Mouse (Mus musculus) liver, embryonic 14.5 days (tissue): ENCODE data around the gene Gm11627. TPM values are rescaled to one million over a fixed set of nuclear protein-coding genes. Genes with fewer than 3 reads are reported as not detected.
"Not testable (repeated sequence)": the region's sequence is repeated elsewhere in the genome, so short reads cannot be mapped to it uniquely, and the experiment has no call there.

Experiments used
- ATAC-seq: fragments of 200-750 bp; cut with Nextera tagmentation; 2 replicates; pipeline ENCODE4 v1.8.0; 2017; ENCODE audit warnings: moderate number of reproducible peaks, mild to moderate bottlenecking, moderate library complexity; ENCODE audit not compliant: insufficient read depth
- DNase-seq, 3 experiments: peaks; one replicate each; pipeline ENCODE4 v3.0.0-alpha.2; 2012 to 2013; ENCODE audit warnings: low read depth in 3 of 3, low spot score in 3 of 3
- H3K27ac ChIP-seq: fragments of 300-500 bp; sonication (generic); 2 replicates; pipeline ENCODE4 v1.5.1; 2014; ENCODE audit warnings: moderate library complexity, mild to moderate bottlenecking, control low read depth, inconsistent platforms
- H3K27me3 ChIP-seq: fragments of 300-500 bp; sonication (generic); 2 replicates; pipeline ENCODE4 v1.6.1; 2014; ENCODE audit warnings: mild to moderate bottlenecking, low read length, moderate library complexity; ENCODE audit not compliant: control insufficient read depth, insufficient read depth
- H3K36me3 ChIP-seq: fragments of 300-500 bp; sonication (generic); replicated peaks from 2 replicates; pipeline ENCODE4 v1.6.1; 2014; ENCODE audit warnings: low read depth; ENCODE audit not compliant: control insufficient read depth, insufficient read depth
- H3K4me1 ChIP-seq, 2 experiments: fragments of 200-500 bp in 1 of 2; fragments of 300-500 bp in 1 of 2; sonication (generic) in 1 of 2; replicated peaks; 2 replicates each; pipeline ENCODE4 v1.6.1; 2012 to 2014; ENCODE audit warnings: antibody characterized with exemption in 1 of 2, inconsistent platforms in 1 of 2, low read length in 1 of 2; ENCODE audit not compliant: control insufficient read depth in 2 of 2, insufficient read depth in 2 of 2
- H3K4me2 ChIP-seq: fragments of 300-500 bp; sonication (generic); 2 replicates; pipeline ENCODE4 v1.6.1; 2014; ENCODE audit warnings: low read depth, mild to moderate bottlenecking, control low read depth, moderate library complexity
- H3K4me3 ChIP-seq, 2 experiments: fragments of 200-500 bp in 1 of 2; fragments of 300-500 bp in 1 of 2; sonication (generic) in 1 of 2; 2 replicates each; pipeline ENCODE4 v1.5.1; 2012 to 2014; ENCODE audit warnings: low read depth in 2 of 2, low read length in 2 of 2, mild to moderate bottlenecking in 2 of 2, control low read depth in 1 of 2, inconsistent platforms in 1 of 2, moderate library complexity in 1 of 2; ENCODE audit not compliant: insufficient read depth in 1 of 2
- H3K9ac ChIP-seq: fragments of 300-500 bp; sonication (generic); replicated peaks from 2 replicates; pipeline ENCODE4 v1.6.1; 2014; ENCODE audit warnings: mild to moderate bottlenecking, control low read depth, moderate library complexity
- H3K9me3 ChIP-seq: fragments of 300-500 bp; sonication (generic); 2 replicates; pipeline ENCODE4 v1.6.1; 2016; ENCODE audit warnings: low read length, mixed read lengths; ENCODE audit not compliant: control insufficient read depth
- CTCF ChIP-seq: IDR thresholded peaks from 2 replicates; pipeline ENCODE4 v1.5.1; 2016; ENCODE audit warnings: antibody characterized with exemption, low read depth, control low read depth
- EP300 ChIP-seq: IDR thresholded peaks from 2 replicates; pipeline ENCODE4 v1.6.1; 2016; ENCODE audit warnings: antibody characterized with exemption, low read depth
- WGBS: fragments of 180-500 bp; shearing (Covaris S2); extraction: QIAGEN DNeasy Blood & Tissue Kit; methylation state at CpG from one replicate; pipeline ENCODE4 v1.1.7; 2014; ENCODE audit not compliant: insufficient replicate concordance; 5-methylcytosine and 5-hydroxymethylcytosine counted together
- polyA plus RNA-seq, 2 experiments: library from polyadenylated mRNA; depleted of rRNA in 1 of 2; stranded (reverse) in 1 of 2; unstranded in 1 of 2; fragments of >200 nt; fragmentation: Nextera tagmentation in 1 of 2; extraction: Ambion mirVana in 1 of 2; gene quantifications; 2 replicates each; pipeline versions ENCODE4 v1.2.1 to v1.2.3; 2012 to 2014

Gm11627 gene
- polyA plus RNA-seq, 2 experiments, result 0.17 TPM; not detected in 1

DNA sequence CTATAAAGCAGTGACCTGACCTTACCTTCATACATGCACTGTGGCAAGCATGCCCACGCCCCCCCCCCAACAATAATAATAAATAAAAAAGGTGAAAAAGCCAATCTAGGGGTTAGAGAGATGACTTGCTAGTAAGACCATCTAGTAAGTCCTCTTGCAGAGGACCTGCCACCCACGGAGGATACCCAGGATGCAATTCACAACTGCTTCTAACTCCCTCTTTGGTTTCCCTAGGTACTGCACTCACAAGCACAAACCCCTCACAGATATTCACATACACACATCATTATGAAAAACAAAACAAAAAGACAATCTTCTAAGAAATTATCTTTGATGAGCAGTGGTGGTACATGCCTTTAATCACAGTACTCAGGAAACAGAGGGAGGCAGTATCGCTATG lies 27.2 kb downstream of the Gm11627 start:
- H3K27me3 ChIP-seq, result no peaks in the 10 kb centered on the region
- TF ChIP-seq CTCF, result peak; percentile 4; the same call in 1 of the 2 replicates
- no peak for TF ChIP-seq EP300
- H3K4me3 ChIP-seq, result no peak overlapping the region
- H3K9ac ChIP-seq, result no peak overlapping the region
- H3K9me3 ChIP-seq, result no peaks in the 10 kb centered on the region
- DNase-seq (no peak), ATAC-seq (no peak)
- H3K27ac ChIP-seq, result no peak overlapping the region
- H3K4me2 ChIP-seq, result no peak overlapping the region
- H3K4me1 ChIP-seq, result peaks cover 9% of the 10 kb centered on the region in 2 experiments
- H3K36me3 ChIP-seq, result no peaks in the 10 kb centered on the region; the same call in 1 of the 2 replicates
- WGBS, result 76% methylated on average over 3 of the region's 3 CpGs

DNA sequence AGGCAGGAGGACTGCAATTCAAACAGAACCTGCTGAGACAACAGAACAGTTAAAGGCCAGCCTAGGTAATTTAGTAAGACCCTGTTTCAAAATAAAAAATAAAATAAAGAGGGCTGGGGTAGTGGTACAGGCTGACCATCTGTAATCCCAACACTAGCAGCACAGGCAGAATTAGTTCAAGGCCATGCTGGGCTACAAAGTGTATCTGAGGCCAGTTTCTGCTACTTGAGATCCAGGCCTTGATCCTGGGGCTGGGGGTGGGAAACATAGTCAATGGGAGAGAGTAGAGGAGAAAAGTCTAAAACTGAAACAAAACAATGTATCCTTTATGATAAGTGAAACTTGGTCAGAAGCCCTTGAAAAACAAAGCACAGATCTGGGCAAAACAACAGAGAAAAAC lies 28.1 kb downstream of the Gm11627 start:
- Histone ChIP-seq H3K36me3 (no peaks in the 10 kb centered on the region; the same call in 1 of the 2 replicates), H3K27ac (no peak overlapping the region), H3K4me1 (peaks cover 9% of the 10 kb centered on the region in 2 experiments), H3K4me3 (no peak overlapping the region), H3K4me2 (no peak overlapping the region), H3K9me3 (no peaks in the 10 kb centered on the region), H3K27me3 (no peaks in the 10 kb centered on the region), H3K9ac (no peak overlapping the region)
- DNase-seq, result no peak
- TF ChIP-seq EP300, result no peak
- TF ChIP-seq CTCF, result no peak
- no peak for ATAC-seq

DNA sequence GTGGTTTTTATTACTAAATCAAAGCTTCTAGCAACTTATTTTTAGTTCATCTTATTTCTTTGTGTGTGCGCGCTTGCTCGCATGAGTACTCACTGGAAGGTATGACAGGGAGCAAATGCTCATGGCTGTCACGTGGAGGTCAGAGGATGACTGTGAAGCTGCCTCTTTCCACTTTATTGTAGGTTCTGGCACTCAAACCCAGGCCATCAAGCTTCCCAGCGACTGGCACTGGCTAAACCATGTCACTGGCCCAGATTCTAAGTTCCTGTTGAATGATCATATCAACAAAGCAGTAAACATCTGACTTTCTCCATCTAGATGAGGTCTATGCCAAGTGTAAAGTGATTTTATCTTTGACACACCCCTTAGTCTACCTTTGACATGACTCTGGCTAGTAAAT lies 37.8 kb downstream of the Gm11627 start:
- Histone ChIP-seq H3K4me1 (peaks cover 0 to 4% of the 10 kb centered on the region in 2 experiments; a peak in 2 of 4 replicates), H3K9ac (no peak overlapping the region), H3K9me3 (no peaks in the 10 kb centered on the region), H3K4me2 (no peak overlapping the region), H3K4me3 (no peak overlapping the region), H3K27ac (no peak overlapping the region), H3K36me3 (peaks cover 7% of the 10 kb centered on the region), H3K27me3 (no peaks in the 10 kb centered on the region)
- 84% methylated on average over 5 of the region's 5 CpGs for WGBS
- DNase-seq (no peak), ATAC-seq (no peak)
- TF ChIP-seq EP300 (no peak), CTCF (no peak)

DNA sequence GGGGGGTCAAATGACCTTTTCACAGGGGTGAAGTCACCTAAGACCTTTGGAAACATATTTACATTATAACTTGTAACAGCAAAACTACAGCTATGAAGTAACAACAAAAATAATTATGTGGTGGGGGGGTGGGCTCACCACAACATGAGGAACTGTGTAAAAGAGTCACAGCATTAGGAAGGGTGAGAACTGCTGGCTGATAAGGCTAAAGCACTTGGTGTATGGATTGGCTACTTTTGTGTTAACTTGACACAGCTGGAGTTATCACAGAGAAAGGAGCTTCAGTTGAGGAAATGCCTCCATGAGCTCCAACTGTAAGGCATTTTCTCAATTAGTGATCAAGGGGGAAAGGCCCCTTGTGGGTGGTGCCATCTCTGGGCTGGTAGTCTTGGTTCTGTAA lies 39.0 kb downstream of the Gm11627 start:
- H3K36me3 ChIP-seq, H3K27me3 ChIP-seq, H3K4me2 ChIP-seq, DNase-seq, H3K4me1 ChIP-seq, ATAC-seq, H3K9me3 ChIP-seq, H3K27ac ChIP-seq, H3K4me3 ChIP-seq, H3K9ac ChIP-seq: not testable (repeated sequence)

DNA sequence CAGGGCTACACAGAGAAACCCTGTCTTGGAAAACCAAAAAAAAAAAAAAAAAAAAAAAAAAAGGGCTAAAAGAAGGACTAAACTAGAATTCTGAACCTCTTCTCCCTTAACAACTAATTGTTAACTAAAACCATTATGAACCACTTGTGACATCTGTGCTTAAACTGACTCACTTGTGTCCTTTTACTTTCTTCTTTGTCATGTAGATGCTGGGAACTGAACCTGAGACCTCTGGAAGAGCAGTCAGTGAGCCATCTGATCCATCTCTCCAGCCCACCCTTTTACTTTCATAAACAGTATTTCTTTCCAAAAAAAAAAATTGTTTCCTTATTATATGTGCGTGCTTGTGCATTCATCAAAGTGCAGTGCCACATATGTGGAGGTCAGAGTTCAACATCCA lies 39.6 kb downstream of the Gm11627 start:
- ATAC-seq, result no peak
- Histone ChIP-seq H3K4me2 (no peak overlapping the region), H3K4me1 (peaks cover 0 to 4% of the 10 kb centered on the region in 2 experiments; a peak in 2 of 4 replicates), H3K9ac (no peak overlapping the region), H3K27ac (no peak overlapping the region), H3K27me3 (no peaks in the 10 kb centered on the region), H3K9me3 (no peaks in the 10 kb centered on the region), H3K36me3 (peaks cover 7% of the 10 kb centered on the region), H3K4me3 (no peak overlapping the region)
- TF ChIP-seq EP300 (no peak), CTCF (no peak)
- 82% methylated on average over 1 of the region's 1 CpGs for WGBS
- no peak for DNase-seq

DNA sequence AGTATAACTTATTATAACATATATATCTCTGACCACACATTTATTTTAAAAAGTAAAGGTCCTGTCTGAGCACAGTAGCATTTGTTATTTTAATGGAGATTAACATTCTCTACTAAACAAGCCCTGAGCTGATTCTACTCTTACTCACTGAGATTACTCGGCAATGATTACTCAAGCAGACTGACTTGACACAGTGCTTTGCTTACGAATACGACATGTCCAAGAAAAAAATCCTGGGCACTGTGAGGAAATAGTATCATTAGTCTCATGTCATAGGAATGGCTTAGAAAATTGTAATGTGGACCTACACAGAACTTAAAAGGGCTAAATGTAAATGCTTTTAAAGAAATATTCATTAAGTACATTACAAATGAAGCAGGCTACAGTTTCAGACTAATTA lies 43.1 kb downstream of the Gm11627 start:
- no peak overlapping the region for H3K4me3 ChIP-seq
- ATAC-seq (no peak), DNase-seq (no peak)
- no peaks in the 10 kb centered on the region for H3K4me1 ChIP-seq
- no peaks in the 10 kb centered on the region for H3K27me3 ChIP-seq
- H3K9me3 ChIP-seq, result no peaks in the 10 kb centered on the region
- no peak overlapping the region for H3K27ac ChIP-seq
- no peak overlapping the region for H3K4me2 ChIP-seq
- WGBS, result 84% methylated on average over 3 of the region's 3 CpGs
- TF ChIP-seq EP300, result no peak
- TF ChIP-seq CTCF, result no peak
- peaks cover 7% of the 10 kb centered on the region for H3K36me3 ChIP-seq
- H3K9ac ChIP-seq, result no peak overlapping the region
